Mouse (Mus musculus) testis, adult 2 months (tissue): ENCODE data around the gene Car12.

Experiments used
- CTCF ChIP-seq: fragments of 200-500 bp; IDR thresholded peaks from 2 replicates; pipeline ENCODE4 v1.5.1; 2012; ENCODE audit warnings: low read depth, mild to moderate bottlenecking, inconsistent platforms, low read length, moderate library complexity; ENCODE audit not compliant: control insufficient read depth, insufficient read depth, insufficient replicate concordance
- POLR2A ChIP-seq: fragments of 200-500 bp; IDR thresholded peaks from 2 replicates; pipeline ENCODE4 v1.6.1; 2012; ENCODE audit warnings: low read depth, mild to moderate bottlenecking, inconsistent platforms, low read length, moderate library complexity; ENCODE audit not compliant: control insufficient read depth

- TF ChIP-seq CTCF, result no peak
- TF ChIP-seq POLR2A, result no peak
Measured at GRCm38 (mm10) chr9:66708054-66708772, 5.3 kb upstream of the Car12 start.
